Mouse (Mus musculus) embryonic fibroblast, embryonic 13.5 days (primary cell): ENCODE measurements around the gene Prok2.
A peak's percentile ranks its signal among the peaks of the same experiment; 100 is the strongest.

ENCODE experiments used
- CTCF ChIP-seq: IDR thresholded peaks from 2 replicates; pipeline ENCODE4 v1.5.1; 2011; ENCODE audit warnings: mild to moderate bottlenecking, control low read depth, low read length, moderate library complexity, borderline replicate concordance; ENCODE audit not compliant: insufficient read depth
- POLR2A ChIP-seq: IDR thresholded peaks from 2 replicates; pipeline ENCODE4 v1.6.1; 2011; ENCODE audit warnings: low read depth, mild to moderate bottlenecking, control low read depth, low read length, moderate library complexity

DNA sequence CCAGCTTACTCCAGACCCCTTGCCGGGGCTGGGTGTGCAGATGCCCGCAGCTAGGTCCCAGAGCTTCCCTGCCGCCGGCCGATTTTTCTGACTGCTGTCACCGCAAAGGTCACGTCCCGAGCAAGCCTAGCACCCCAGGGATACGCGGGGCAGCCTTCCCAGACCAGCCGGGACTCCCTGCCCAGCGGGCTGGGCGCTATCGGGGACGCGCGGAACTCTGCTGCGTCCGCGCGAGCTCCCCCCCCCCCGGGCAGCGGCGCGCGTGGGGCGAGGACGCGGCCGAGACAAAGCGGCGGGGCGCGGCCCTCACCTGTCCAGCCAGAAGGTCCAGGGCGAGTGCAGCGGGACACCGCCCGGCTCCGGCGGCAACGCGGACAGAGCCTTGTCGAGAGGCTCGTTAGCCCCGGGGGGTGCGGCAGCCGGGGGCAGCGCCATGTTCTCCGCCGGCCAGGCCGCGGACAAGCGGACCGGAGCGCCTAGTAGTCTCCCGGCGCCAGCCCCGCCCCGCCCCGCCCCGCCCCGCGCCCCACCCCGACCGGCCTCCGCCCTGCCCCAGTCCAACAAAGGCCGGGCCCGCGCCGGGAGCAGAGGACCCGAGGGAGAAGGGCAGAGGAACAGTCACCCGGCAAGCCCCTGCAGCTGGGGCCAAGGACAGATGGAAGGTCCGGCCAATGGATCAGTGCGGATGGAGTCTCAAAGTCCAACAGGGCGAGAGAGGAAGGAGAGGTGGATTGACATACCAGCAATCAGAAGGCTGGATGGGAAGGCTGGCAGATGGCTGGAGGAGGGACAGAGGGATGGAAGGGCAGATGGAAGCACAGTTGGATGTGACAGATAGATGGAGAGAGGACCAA lies 59.6 kb downstream of the Prok2 start, which contains the start of the genes Eif4e3 and Gm20696:
- no peak for TF ChIP-seq CTCF
- TF ChIP-seq POLR2A, result peak; percentile 73
